Mouse (Mus musculus) E14TG2a.4 (cell line): ENCODE results near the gene Stpg4.

ENCODE experiments used
- H3K27me3 ChIP-seq: 2 replicates; pipeline ENCODE4 v1.6.1; 2014; ENCODE audit warnings: low read length, control low read depth; ENCODE audit not compliant: insufficient read depth
- H3K36me3 ChIP-seq: 2 replicates; pipeline ENCODE4 v1.6.1; 2014; ENCODE audit warnings: low read length, control low read depth; ENCODE audit not compliant: insufficient read depth
- H3K4me1 ChIP-seq: replicated peaks from 2 replicates; pipeline ENCODE4 v1.6.1; 2014; ENCODE audit warnings: low read depth, low read length, control low read depth
- H3K4me3 ChIP-seq: replicated peaks from 2 replicates; pipeline ENCODE4 v1.5.1; 2014; ENCODE audit warnings: mild to moderate bottlenecking, low read length
- H3K9me3 ChIP-seq: 2 replicates; pipeline ENCODE4 v1.6.1; 2014; ENCODE audit warnings: low read length, control low read depth
- CTCF ChIP-seq: conservative IDR thresholded peaks from 2 replicates; pipeline ENCODE4 v1.5.1; 2014; ENCODE audit warnings: low read length
- NANOG ChIP-seq: IDR thresholded peaks from 2 replicates; pipeline ENCODE4 v1.6.1; 2014; ENCODE audit warnings: borderline replicate concordance, low read length, mixed read lengths
- POU5F1 ChIP-seq: IDR thresholded peaks from 2 replicates; pipeline ENCODE4 v1.6.1; 2014; ENCODE audit warnings: low read length, borderline replicate concordance

The Stpg4 gene

GRCm38 (mm10) chr17:87349575-87349974, 78.0 kb downstream of the Stpg4 start:
- no peaks in the 10 kb centered on the region for H3K27me3 ChIP-seq
- H3K4me3 ChIP-seq, result no peak overlapping the region
- H3K4me1 ChIP-seq, result peaks cover 55% of the 10 kb centered on the region
- H3K36me3 ChIP-seq, result no peaks in the 10 kb centered on the region
- TF ChIP-seq CTCF, result no peak
- H3K9me3 ChIP-seq, result no peaks in the 10 kb centered on the region

GRCm38 (mm10) chr17:87349069-87349468, 78.5 kb downstream of the Stpg4 start:
- H3K36me3 ChIP-seq, result no peaks in the 10 kb centered on the region
- no peaks in the 10 kb centered on the region for H3K9me3 ChIP-seq
- TF ChIP-seq CTCF, result no peak
- TF ChIP-seq NANOG, result no peak
- no peak for TF ChIP-seq POU5F1
- H3K27me3 ChIP-seq, result no peaks in the 10 kb centered on the region
- H3K4me3 ChIP-seq, result no peak overlapping the region
- H3K4me1 ChIP-seq, result peaks cover 55% of the 10 kb centered on the region

GRCm38 (mm10) chr17:87348353-87348752, 79.2 kb downstream of the Stpg4 start:
- H3K4me1 ChIP-seq, result peaks cover 53% of the 10 kb centered on the region
- H3K36me3 ChIP-seq, result no peaks in the 10 kb centered on the region
- no peaks in the 10 kb centered on the region for H3K9me3 ChIP-seq
- H3K4me3 ChIP-seq, result no peak overlapping the region
- H3K27me3 ChIP-seq, result no peaks in the 10 kb centered on the region
- TF ChIP-seq POU5F1, result no peak

- Histone ChIP-seq H3K4me1 (peaks cover 23% of the 10 kb centered on the region), H3K4me3 (no peak overlapping the region), H3K27me3 (no peaks in the 10 kb centered on the region), H3K36me3 (no peaks in the 10 kb centered on the region), H3K9me3 (no peaks in the 10 kb centered on the region)
- no peak for TF ChIP-seq POU5F1
- no peak for TF ChIP-seq CTCF
- no peak for TF ChIP-seq NANOG
These were observed 82.3 kb downstream of the Stpg4 start for GRCm38 (mm10) chr17:87345252-87345593.

GRCm38 (mm10) chr17:87344441-87345251, 82.9 kb downstream of the Stpg4 start:
- Histone ChIP-seq H3K9me3 (no peaks in the 10 kb centered on the region), H3K4me1 (peaks cover 17% of the 10 kb centered on the region), H3K27me3 (no peaks in the 10 kb centered on the region), H3K36me3 (no peaks in the 10 kb centered on the region), H3K4me3 (no peak overlapping the region)
- no peak for TF ChIP-seq NANOG
- TF ChIP-seq POU5F1, result no peak
- no peak for TF ChIP-seq CTCF

- TF ChIP-seq NANOG (no peak), POU5F1 (no peak), CTCF (no peak)
- H3K9me3 ChIP-seq, result no peaks in the 10 kb centered on the region
- H3K27me3 ChIP-seq, result no peaks in the 10 kb centered on the region
- H3K36me3 ChIP-seq, result no peaks in the 10 kb centered on the region
- H3K4me3 ChIP-seq, result no peak overlapping the region
- H3K4me1 ChIP-seq, result peaks cover 11% of the 10 kb centered on the region; the same call in 1 of the 2 replicates
These were observed 84.4 kb downstream of the Stpg4 start for GRCm38 (mm10) chr17:87343060-87343703.
